Mouse (Mus musculus) embryo, embryonic 10.5 days (tissue): Measurements from ENCODE around the gene Mosmo.
A peak's percentile ranks its signal among the peaks of the same experiment; 100 is the strongest.
"Not testable (repeated sequence)": the region's sequence is repeated elsewhere in the genome, so short reads cannot be mapped to it uniquely, and the experiment has no call there.

ENCODE experiments used
- DNase-seq: peaks from one replicate; pipeline ENCODE4 v3.0.0-alpha.2; 2015; ENCODE audit warnings: low spot score

Mosmo gene

GRCm38 (mm10) chr7:120703888-120704287 is 26.5 kb downstream of the Mosmo start:
- DNase-seq = no peak

- no peak for DNase-seq
These were observed 34.7 kb downstream of the Mosmo start for GRCm38 (mm10) chr7:120712071-120712470.

GRCm38 (mm10) chr7:120713225-120713624 is 35.8 kb downstream of the Mosmo start:
- DNase-seq = no peak

DNA sequence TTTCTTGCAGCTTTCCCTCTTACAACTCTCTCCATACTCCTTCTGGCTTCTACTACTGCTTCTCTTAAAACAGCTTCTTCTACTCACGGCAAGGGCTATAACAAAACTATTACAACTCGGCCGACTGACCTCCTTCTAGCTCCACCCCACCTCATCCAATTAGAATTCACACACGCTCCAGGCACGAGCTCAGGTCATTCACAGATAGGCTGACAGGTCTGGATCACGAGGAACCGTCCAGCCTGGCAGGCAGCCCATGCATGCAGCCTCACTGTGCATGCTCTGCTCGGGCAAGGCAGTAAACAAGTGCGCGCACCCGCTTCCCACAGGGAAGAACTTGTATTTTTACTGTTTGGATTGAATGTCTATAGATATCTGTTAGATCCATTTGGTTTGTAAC is 36.5 kb downstream of the Mosmo start:
- DNase-seq = not testable (repeated sequence)

GRCm38 (mm10) chr7:120717261-120717660 is 39.8 kb downstream of the Mosmo start:
- no peak for DNase-seq

- DNase-seq = no peak
These were observed 43.6 kb downstream of the Mosmo start for GRCm38 (mm10) chr7:120721051-120721450.

DNA sequence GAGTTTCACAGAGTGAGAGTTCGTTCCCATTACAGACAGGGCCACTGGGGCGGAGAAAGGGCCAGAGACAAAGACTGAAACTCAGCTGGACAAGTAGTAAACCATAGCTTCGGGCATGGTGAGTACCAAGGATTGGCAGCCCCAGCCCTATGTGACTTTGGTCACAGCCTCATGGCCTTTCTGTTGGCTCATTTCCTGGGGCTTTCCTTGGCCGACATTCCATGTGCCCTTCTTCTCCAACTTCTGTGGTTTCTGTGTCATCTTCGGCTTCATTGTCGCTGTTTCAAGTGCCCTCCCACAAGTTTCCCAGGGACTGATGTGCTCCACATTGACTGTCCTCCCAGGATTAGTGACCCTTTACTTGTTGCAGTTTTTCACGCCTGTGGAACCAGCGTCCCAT is 44.0 kb downstream of the Mosmo start:
- no peak for DNase-seq

GRCm38 (mm10) chr7:120722063-120722462 is 44.6 kb downstream of the Mosmo start:
- no peak for DNase-seq

DNA sequence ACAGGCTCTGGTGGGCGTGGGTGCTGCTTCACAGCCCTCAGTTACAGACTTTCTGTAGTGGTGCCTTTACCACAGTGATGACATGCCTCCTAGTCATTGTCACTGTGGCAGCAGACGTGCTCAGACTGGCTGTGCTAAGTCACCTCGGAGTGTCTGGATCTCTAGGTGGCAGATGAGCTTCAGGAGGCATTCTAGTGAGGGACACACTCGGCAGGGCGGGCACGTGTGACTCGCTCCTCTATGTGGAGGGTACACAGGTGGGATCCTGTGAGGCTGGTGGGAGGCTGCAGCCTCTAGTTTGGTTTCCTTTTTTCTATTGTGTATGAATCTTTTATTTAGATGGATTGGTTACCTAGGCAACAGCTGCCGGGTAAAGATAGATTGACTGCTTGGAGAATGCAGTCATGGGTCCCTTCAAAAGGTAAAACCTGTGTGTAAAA is 45.4 kb downstream of the Mosmo start:
- peak; percentile 30 for DNase-seq

DNA sequence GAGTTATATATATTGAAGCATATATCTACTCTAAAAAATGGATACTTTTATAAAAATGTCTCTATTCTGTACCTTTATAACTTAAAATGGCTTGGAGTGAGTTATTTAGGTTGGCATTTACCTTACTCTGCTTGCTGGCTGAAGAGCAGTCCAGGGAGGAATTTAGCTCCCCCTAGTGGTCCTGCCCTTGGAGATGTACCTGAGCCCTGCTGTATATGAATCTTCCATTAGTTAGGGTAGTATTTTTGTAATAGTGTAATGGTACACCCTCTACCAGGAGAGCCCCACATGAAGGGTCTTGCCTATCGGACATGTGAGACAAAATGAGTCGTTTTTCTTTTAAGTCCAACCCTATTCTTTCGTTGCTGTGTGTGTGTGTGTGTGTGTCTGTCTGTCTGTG is 50.2 kb downstream of the Mosmo start:
- peak; percentile 52 for DNase-seq

DNA sequence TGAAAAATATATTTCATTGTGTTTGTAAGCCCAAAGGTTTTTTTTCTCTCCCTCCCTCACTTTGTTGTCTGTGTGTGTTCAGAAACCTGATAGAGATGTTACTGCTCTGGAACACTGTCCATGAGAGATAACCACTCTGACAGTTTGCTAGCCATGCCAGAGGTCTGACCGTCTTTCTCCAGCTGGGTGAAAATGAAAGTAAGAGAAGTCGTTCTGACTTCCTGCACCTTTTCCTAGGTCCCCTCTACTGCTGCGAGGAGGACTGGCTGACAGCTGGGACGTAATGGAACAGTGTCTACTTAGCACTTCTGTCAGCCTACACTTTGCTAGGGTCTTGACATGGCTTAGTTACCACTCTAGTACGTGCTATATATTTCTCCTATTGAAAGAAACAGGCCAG is 52.2 kb downstream of the Mosmo start:
- DNase-seq = no peak

DNA sequence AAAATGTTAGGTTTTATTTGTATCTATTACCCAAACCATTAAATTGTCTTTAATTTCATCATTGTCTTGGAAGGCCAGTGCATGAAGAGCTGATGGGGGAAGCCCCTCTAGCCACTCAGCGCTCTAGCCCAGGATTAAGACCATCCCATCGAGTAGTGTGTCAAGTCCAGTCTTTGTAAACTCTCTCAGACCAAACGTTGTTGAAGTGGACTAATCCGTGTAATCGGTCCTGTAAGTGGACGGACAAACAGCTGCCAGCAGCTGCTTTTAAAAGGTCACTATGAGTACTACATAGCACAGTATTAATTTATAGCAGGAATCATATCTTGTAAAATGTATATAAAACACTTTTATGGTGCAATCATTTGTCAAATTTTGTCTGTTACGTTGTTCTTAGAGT is 55.5 kb downstream of the Mosmo start:
- DNase-seq = no peak

DNA sequence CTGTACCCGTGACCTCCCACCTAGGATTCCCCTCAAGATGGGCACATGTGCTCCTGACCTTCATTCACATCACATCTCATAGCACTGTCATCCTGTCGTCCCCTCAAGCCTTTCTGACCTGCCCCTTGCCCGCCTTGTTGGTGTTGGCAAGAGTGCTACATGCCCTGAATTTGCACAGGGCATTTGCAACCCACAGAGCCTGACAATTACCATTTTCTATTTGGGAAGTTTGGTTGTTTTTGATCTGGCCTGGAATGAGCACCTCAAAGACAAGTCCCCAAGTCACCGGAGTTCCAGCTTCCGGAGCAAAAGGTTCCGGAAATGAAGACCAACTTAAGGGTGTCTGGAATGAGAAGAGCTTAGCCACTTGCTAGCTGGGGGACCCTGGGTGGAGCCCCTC is 61.6 kb downstream of the Mosmo start, which contains the start of gene Vwa3a:
Gene Vwa3a, plus strand, starts transcription at position 301 of the 400 bp plus-strand sequence.
- no peak for DNase-seq

- peak; percentile 14 for DNase-seq
These were observed 62.2 kb downstream of the Mosmo start for GRCm38 (mm10) chr7:120739558-120740101.

- DNase-seq = no peak
These were observed 66.2 kb downstream of the Mosmo start for GRCm38 (mm10) chr7:120743366-120744351.

- DNase-seq = no peak
These were observed 67.2 kb downstream of the Mosmo start for GRCm38 (mm10) chr7:120744606-120745005.

DNA sequence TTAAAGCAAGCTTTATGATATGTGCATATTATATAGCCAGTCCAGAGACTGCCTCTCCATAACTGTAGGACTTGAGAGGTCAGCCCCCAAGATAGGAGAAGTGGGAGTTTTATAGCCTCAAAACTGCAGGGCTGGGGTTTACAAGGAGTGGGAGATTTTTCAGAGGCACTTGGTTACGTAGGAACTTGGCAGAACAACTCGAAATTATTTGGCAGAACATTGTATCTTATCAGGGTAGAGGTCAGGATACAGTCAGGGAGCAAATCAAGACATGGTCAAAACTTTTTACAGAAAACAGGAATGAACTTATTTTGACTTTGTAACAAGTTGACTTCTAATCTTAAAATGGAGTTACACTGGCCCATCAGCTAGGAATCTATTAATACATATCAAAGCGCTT is 68.6 kb downstream of the Mosmo start:
- no peak for DNase-seq

DNA sequence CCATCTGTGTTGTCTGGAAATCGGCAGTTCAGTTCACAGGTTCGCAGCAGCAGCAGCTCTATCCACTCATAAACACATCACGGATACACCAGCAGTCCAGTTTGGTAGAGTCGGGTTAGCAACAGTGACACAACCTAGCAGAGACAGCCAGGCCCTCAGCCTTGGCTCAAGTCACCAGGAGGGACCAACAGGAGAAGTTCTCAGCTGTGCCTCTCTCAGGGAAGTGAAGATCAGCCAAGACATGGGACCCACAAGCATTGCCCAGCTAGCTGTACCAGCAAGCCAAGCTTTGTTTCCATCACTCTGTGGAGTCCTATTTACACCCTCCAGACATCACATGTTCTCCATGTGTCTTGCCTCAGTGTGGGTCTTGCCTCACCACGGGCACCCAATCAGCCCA is 69.4 kb downstream of the Mosmo start:
- DNase-seq = no peak

GRCm38 (mm10) chr7:120748478-120748877 is 71.1 kb downstream of the Mosmo start:
- DNase-seq = no peak

GRCm38 (mm10) chr7:120751330-120751729 is 73.9 kb downstream of the Mosmo start:
- DNase-seq = no peak

DNA sequence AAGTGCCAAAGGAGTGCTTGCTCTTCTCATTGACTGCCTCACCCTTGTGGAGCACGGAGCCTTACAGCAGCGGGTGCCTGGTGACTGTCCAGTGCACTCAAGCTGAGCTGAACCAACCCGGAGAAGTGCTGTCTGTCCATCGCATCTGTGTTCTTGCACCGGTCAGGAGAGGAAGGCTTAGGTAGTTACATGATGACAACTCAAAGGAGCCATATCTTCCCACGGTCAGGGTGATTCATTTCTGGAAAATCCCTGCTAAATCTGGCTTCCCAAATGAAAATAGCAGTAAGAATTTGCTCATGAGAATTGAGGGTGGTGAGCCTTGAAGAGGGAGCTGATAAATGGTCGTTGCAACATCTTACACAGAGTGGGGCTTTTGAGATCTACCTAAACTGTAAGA is 74.5 kb downstream of the Mosmo start:
- DNase-seq = no peak

GRCm38 (mm10) chr7:120754671-120755070 is 77.3 kb downstream of the Mosmo start:
- DNase-seq = peak; percentile 93

DNA sequence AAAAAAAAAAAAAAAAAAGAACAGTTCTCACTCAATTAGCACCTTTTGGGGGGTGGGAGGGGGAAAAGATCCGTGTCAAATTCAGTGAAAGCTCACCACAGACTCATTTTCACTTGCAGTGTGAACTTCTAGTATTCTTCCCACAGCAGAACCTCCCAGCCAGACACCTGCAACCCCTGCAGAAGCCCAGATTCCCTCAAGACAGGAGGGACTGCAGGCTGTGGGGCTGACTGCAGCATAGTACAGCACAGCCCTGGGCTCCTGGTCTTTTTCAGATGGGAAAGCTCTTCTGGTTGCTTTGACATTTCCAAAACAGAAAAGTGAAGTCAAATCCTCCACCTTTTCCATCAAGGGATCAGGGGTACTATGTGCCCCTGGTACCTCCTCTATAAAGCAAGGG is 90.0 kb downstream of the Mosmo start:
- no peak for DNase-seq
